Mouse (Mus musculus) bone marrow macrophage, adult 2 months (primary cell): ENCODE data around the gene Cog7.

Experiments used
- CTCF ChIP-seq: IDR thresholded peaks from 2 replicates; pipeline ENCODE4 v1.5.1; 2012; ENCODE audit warnings: low read depth, mild to moderate bottlenecking, low read length, moderate library complexity
- POLR2A ChIP-seq: IDR thresholded peaks from 2 replicates; pipeline ENCODE4 v1.6.1; 2012; ENCODE audit warnings: mild to moderate bottlenecking, low read depth, low read length, borderline replicate concordance

GRCm38 (mm10) chr7:121927882-121928281 lies 53.6 kb downstream of the Cog7 start:
- no peak for TF ChIP-seq CTCF
- no peak for TF ChIP-seq POLR2A
